Mouse (Mus musculus) left cerebral cortex, adult 18-20 months (tissue): ENCODE data around the gene Rab43. TPM values are rescaled to one million over a fixed set of nuclear protein-coding genes. Genes with fewer than 3 reads are reported as not detected.
"Not testable (repeated sequence)": the region's sequence is repeated elsewhere in the genome, so short reads cannot be mapped to it uniquely, and the experiment has no call there.

Experiments used
- DNase-seq, 2 experiments: peaks; one replicate each; pipeline ENCODE4 v3.0.0; 2021 to 2022; ENCODE audit warnings: low spot score in 2 of 2, mixed read lengths in 1 of 2
- total RNA-seq, 2 experiments: library from RNA; stranded (reverse); gene quantifications; 2 replicates each; pipeline ENCODE4 v1.2.3; 2021

Gene Rab43
- total RNA-seq, 2 experiments from 2014 or later, result 12.9 to 23.7 TPM

DNA sequence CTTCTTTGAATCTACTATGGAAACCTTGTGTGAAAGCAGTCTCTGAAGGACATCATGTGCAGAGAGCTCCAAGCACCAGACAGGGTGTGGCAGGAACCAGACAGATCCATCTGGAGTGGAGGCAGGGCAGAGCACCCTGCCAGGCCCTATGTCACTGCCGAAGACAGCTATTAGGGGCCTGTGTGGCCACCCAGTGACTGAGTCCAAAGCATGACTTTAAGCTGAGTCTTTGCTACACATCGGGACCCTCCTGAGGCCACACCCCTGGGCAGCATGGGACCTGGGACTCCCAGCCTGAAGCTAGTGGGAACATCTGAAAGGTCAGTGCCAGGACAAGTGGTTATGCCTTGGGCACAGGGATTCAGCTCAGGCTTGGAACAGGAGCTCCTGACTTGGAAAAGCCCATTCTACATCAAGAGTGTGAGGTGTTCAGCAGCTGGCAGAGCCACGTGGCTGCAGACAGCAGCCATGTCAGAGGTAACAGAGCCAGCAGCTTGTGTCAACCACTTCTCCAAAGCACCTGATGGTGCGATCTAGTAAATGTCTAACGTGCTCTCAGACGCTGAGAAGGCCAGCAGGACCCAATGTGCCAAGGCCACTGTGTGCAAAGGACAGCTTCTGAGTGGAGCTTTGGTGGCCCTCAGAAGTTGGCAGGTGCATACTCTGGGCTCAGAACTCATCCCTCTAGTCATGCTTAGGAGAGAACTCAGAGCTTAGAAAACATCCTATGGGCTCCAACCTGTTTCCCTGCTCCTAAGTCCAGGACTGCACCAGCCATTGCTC is 24.7 kb downstream of the Rab43 start:
- DNase-seq, result no peak

DNA sequence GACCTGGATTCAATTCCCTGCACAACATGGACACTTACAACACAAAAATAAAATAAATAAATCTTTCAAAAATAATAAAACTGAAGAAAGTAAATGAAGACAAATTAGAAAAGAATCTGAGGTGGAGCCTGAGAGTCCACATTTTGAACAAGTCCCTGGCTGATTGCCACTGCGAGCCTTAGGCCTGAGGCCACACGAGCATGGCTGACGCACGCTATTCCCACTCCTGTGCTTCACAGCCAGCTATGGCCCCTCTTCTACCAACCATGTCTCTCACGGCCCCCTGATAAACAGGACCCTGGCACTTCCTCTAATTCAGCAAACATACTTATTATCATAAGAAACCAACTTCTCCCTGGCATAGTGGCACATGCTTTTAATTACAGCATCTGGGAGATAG is 25.3 kb downstream of the Rab43 start:
- no peak for DNase-seq

DNA sequence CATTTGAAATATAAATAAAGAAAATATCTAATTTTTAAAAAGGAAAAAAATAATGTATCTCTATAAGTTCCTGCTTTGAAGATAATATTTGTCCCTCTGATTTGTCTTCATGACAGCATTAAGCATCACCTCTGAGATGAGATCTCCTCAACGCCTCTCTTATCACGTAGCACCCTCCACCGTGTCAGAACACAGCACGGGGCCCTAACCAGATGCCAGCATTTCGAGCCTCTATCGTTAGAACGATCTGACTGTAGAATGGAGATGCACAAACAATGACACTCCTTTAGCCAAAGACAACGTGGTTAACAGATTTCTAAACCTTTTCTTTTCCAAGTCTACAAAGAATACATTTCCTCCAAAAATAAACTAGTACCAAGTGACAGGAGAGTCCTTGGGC is 27.9 kb downstream of the Rab43 start:
- no peak for DNase-seq

DNA sequence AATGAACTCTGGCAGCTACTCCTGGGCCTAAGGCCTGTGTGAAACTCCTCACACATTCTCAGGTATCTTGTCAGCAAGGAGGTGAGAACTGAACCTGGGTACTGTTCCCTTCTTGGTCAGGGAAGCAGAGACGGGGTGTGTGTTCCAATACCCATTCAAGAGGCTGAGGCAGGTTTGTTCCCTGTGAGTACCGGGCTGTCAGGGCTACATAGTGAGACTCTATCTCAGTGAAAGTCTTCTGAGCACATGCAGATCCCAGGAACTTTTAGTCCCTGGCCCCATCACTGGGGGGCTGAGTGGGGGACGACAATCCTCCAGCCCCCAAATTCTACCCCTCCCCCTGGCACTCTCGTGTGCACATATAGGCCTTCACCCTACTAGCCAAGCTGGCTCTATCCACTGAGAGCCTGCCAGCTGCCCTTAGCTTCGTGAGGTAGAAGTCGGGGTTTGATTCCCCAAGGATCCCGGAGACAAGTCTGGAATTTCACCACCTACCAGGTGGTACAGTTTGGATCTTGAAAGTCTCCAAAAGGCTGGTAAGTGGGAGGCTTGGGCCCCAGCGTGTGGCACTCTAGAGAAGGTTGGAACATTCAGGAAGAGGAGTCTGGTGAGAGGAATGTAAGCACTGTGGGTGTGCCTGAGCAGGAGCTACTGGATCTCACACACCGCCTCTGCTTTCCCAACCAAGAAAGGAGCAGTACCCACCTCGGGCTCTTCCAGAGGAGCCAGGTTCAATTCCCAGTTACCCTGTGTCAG is 31.2 kb downstream of the Rab43 start:
- no peak for DNase-seq

DNA sequence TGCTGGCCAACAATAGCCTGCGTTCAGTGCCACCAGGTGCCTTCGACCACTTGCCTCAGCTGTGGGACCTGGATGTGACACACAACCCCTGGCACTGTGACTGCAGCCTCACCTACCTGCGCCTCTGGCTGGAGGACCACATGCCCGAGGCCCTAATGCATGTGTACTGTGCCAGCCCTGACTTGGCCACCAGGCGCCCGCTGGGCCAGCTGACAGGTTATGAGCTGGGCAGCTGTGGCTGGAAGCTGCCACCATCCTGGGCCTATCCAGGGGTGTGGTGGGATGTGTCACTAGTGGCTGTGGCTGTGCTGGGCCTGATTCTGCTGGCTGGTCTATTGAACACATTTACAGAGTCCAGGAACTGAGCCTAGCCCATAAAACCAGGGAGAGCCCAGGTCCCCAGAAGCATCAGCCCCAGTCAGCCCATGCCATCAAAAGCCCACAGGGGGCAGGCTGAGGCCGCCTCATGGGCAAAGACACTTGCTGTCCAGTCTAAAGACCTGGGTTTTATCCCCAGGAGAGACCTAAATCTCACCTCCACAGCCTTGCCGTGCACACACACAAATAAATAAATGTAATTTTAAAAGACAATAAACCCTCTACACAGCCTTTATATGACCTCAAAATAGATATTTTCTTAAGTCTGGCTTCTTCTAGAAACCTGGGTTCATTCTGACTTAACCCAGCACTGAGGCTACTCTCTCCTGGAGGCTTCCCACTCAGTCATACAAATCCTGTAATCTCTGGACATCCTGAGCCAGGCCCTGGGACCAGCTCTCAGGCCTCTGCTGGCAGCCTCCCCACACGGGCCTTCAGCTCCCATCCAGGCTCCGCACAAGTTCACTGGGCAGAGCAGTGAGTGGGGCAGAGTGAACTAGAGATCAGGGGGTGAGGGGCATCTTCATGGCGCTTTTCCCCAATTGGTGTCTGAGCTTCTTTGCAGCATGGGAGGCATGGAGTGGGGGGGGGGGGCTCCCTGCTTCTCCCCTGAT is 32.5 kb downstream of the Rab43 start:
- no peak for DNase-seq

DNA sequence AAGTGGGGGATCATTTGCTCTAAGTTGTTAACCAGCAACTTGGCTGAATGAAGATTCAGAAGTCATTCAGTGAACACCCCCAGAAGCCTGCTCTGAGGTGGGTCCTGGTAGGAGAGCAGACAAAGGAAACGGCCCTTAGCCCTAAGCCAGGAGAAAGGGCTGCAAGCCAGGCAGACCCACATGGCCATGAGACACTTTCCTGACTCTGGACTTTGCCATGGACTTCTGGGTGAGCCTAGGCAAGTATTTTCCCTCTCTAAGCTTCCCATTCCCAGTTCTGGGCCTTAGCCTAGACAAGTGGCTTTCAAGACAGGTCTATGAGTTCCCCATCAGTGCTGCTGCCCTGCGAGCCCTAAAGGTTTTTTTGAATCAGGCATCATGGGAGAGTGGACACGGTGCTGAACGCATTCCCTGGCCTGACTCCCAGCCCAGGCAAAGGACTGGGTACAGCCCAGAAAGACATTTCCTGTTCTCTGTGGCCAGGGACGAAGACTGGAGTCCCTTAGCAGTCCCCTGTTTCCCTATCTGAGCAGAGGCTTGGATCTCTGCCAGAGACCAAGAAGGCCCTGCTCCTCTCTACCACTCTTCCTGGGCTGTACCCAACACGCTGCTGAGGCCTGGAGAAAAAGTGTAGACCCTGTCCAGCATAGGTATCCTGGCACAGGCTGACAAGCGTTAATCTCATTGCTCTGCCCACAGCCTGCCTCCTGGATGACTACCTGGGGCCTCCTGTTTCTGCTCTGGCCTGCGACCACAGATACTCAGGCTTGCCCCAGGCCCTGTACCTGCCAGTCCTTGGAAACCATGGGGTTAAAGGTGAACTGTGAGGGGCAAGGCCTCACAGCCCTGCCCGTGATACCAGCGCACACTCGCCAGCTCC is 33.4 kb downstream of the Rab43 start:
- DNase-seq, result no peak

DNA sequence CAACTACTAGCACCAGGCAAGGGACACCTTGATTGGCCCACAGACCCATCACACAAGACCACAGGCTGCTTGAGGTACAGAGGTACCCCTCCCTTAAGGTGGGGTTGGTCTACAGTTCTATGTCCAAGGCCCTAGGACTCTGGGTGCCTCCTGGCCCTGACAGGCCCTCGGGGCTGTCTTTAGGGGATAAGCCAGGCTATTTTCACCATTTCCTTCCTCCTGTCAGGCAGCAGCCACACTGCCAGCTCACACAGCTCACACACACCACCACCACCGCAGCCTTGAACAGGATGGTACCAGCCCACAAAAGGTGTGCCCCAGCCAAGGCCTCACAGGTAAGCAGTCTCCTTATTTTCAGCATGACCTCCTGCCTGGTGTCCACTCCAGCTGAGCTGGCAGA is 34.1 kb downstream of the Rab43 start, which contains the start of gene Gp9:
Gp9 (plus strand) TSS at position 231 of the 400 bp plus-strand sequence.
- no peak for DNase-seq

DNA sequence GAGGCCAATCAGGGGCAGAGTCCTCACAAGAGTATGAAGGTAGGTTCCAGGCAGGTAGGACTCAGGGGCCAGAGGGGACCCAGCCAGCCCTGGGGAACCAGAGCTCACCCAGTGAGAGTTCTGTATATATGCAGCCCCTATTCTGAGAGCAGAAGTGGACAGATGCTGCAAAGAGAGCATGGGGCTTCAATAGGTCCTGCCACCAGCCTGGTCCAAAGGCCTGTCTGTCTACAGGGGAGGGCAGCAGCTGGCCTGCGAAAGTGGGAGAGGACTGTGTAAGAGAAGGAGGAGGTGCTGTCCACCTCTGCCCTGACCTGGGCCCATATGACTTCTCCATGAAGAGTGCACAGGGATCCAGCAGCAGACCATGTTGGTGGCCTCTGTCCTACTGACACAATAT is 35.3 kb downstream of the Rab43 start:
- no peak for DNase-seq

DNA sequence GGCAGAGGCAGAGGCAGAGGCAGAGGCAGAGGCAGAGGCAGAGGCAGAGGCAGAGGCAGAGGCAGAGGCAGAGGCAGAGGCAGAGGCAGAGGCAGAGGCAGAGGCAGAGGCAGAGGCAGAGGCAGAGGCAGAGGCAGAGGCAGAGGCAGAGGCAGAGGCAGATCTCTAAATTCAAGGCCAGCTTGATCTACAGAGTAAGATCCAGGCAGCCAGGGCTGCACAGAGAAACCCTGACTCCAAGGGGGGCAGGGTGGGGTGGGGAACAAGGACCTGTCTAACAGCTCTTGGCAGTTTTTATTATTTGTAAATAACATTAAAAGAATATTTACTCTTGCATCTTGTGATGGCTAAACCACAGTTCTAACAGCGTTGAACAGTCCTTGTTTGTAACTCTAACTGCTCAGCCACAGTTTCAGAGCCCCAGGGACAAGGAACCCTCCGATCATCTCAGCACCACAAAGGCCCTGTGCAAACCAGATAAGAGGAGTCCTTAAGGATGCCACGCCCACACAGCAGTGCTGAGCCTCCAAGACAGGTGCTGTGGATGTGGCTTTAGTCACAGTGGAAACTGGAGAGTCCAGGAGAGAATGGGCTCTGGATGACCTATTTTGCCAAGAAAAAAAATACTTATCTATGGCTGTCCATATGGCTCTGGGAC is 36.2 kb downstream of the Rab43 start:
- DNase-seq, result no peak

DNA sequence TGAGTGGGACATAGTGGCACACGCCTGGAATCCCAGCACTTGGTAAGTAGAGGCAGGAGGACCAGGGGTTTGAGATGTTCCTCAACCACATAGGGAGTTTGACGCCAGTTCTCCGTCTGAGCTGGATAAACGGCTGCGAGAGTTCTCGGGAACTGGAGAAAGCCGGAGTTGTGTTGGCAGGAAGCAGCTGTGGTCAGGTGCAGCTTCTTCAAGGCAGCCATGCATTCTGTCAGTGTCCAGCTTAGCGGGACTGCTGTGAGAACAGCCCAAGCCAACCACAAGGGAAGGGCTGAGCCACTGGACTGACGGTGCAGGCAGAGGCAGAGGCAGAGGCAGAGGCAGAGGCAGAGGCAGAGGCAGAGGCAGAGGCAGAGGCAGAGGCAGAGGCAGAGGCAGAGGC is 37.1 kb downstream of the Rab43 start:
- no peak for DNase-seq

DNA sequence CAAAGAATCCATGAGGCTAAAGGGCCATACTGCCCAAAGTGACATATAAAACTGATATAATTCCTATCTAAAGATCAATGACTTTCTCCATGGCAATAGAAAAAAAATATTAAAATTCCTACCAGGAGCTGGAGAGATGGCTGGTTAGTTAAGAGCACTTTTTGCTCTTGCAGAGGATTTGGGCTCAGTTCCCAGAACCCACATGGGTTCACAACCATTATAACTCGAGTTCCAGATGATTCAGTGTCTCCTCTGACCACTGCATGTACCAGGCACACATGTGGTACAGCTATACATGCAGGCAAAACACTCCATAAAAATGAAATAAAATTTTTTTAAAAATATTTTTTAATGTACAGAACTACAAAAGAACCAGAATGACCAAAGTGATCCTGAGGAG is 37.5 kb downstream of the Rab43 start:
- no peak for DNase-seq

DNA sequence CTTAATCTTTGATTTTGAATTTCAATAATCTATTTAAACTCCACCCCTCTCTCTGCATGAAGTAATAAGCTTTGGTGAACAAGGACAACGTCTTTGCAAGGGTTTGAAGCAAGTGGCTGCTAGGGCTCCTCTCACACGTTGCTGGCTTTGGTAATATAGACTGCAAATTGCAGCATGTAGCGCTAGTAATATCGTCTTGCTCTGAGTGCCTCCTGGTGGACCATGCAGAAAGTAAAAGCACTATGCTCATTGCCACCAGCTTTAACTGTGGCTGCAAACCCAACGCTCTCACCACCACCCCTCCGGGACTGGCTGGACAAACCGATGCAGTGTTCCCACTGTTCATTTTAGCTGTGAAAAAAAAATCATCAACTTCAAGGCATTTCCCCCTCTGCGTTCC is 41.3 kb downstream of the Rab43 start:
- no peak for DNase-seq

DNA sequence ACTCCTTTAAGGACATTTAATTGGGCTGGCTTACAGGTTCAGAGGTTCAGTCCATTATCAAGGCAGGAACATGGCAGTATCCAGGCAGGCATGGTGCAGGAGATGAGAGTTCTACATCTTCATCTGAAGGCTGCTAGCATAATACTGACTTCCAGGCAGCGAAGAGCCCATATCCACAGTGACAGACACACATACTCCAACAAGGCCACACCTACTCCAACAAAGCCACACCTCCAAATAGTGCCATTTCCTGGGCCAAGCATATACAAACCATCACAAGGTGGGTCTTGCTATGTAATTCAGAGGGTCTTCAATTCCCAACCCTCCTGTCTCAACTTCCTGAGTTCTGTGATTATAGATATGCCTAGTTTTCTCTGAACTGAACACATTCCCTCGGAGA is 47.7 kb downstream of the Rab43 start:
- DNase-seq, result not testable (repeated sequence)

DNA sequence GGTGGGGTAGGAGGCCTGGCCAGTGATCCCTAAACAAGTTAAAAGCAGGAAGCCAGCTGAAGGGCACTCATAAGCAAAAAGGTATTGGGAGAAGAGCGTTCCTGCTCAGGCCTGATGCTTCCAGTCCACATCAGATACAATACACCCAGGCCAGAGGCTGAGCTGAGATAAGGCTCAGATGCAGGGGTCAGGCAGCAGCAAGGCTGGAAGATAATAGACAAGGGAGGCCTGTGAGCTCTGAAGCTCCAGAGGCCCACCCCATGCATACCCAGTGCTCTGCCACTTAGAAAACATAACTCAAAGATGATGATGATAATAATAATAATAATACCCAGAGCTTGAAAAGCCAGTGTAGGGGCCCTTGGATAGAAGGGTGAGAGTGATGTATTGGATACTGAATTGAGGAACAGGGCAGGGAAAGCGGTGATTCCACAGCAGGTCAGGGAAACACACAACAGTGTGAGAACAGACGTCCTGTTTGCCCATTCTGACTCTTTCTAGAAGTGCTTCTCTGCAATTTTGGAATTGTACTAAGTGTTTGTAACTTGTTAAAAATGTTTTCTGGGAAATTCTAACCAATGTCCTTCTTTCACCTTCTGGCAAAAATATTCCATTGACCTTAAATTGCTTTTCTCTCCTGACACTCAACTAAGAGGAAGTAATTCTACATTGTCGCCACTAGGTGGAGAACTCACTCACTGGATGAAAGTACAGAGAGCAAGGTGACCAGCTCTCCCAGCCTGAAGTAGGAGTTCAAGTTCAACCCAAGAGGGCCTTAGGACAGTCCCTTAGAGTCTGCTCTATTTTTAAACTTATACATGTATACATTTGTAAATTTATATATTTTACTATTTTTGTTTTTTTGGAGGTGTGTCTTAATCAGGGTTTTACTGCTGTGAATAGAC is 48.3 kb downstream of the Rab43 start:
- no peak for DNase-seq

DNA sequence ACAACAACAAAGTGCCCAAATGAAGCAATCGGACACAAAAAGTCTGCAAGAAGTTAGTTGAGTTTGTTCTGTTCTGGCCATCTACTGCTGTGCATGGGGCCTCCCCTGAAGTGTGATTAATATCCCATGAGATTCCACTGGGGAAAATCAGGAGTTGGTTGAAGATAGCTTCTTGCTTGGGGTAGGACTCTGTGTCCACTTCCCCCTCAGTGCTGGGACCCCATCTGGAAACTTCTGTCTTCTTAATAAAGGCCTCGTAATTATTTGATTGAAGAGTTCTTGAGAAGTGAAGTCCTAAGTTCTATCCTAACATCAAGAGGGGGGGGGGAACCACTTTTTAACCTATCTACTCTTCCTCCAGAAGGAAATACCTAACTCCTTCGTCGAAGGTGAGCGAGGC is 49.8 kb downstream of the Rab43 start:
- no peak for DNase-seq

DNA sequence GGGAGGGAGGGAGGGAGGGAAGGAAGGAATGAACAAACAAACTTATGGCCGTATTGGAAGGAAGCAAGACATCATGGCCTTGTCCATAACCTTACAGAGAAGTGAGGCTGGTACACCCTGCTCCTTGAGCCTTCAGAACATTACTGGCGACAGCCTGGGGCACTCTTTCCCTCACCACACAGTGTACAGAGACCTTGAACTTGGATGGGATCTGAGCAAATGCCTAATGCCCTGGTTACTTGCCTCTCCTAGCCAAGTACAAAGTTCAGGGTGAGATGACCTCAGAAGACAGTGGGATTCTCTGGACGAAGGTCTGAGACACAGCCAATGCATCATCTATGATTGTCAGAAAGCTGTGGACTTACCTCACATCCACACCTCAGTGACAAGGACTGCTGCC is 52.1 kb downstream of the Rab43 start:
- no peak for DNase-seq

DNA sequence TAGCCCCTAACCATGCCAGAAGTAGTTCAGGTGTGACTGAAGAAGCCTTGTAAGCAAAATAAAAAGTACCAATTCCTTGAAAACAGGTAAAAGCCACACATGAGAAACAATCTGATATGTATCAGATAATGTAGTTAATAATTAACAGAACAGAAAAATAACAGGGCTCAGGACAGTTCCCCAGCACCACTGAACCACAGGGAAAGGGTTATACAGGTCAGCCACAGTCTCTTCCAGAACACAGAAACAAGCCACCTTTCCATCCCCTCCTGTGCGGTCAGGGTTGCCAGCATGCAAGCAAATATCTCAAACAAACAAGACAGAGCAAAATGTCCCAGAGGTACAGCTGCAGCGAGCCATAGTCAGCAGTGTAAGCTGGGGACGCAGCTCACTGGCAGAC is 52.6 kb downstream of the Rab43 start:
- no peak for DNase-seq

DNA sequence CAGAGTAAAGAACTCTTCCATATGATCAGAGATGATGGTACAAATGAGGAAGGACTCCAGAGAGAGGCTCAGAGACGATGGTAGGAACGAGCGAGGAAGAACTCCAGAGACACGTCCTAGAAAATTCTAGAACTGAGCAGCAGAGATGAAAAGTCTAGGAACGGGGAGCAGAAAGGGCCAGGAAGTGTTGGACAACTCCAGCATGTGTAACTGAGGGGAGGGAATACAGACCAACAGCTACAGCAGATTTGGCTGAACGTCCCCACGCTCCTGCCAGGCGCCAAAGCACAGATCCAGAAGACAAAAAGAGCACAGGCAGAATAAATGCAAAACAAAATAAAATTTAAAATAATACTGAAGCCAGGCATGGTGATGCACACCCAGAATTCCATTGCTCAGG is 55.1 kb downstream of the Rab43 start:
- DNase-seq, result no peak

DNA sequence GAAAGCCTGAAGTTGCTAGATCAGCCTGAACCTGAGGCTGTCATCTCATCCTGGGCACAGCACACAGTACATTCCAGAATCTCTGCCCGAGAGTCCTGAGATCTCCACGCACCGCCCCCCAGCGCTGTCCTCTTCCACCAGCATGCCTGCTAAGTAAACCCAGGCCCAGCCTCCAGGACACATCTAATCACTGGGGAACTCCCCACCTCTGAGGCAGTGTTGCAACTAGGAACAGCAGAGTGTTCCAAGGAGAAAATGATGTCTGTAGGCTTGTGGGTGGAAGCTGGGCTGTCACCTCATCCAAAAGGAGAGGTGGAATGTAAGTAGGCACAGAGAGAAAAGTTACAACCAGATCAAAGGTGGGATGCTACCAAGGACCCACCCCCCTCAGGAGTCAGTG is 56.8 kb downstream of the Rab43 start:
- no peak for DNase-seq
